Mouse (Mus musculus) heart, embryonic 10.5 days (tissue): Measurements from ENCODE around the gene 1700067K01Rik. TPM values are rescaled to one million over a fixed set of nuclear protein-coding genes. Genes with fewer than 3 reads are reported as not detected.
A peak's percentile ranks its signal among the peaks of the same experiment; 100 is the strongest.
"Not testable (repeated sequence)": the region's sequence is repeated elsewhere in the genome, so short reads cannot be mapped to it uniquely, and the experiment has no call there.

ENCODE experiments used
- DNase-seq: peaks from one replicate; pipeline ENCODE4 v3.0.0-alpha.2; 2017; ENCODE audit warnings: low spot score
- H3K27ac ChIP-seq: fragments of 300-500 bp; sonication (generic); 2 replicates; pipeline ENCODE4 v1.5.1; 2016; ENCODE audit warnings: mild to moderate bottlenecking
- H3K27me3 ChIP-seq: fragments of 300-500 bp; sonication (generic); 2 replicates; pipeline ENCODE4 v1.6.1; 2016; ENCODE audit warnings: mild to moderate bottlenecking; ENCODE audit not compliant: poor library complexity, insufficient read depth, severe bottlenecking
- H3K36me3 ChIP-seq: fragments of 300-500 bp; sonication (generic); 2 replicates; pipeline ENCODE4 v1.6.1; 2016; ENCODE audit warnings: mild to moderate bottlenecking, moderate library complexity
- H3K4me1 ChIP-seq: fragments of 300-500 bp; sonication (generic); 2 replicates; pipeline ENCODE4 v1.6.1; 2016; ENCODE audit warnings: mild to moderate bottlenecking
- H3K4me3 ChIP-seq: fragments of 300-500 bp; sonication (generic); 2 replicates; pipeline ENCODE4 v1.5.1; 2016; ENCODE audit warnings: mild to moderate bottlenecking, moderate library complexity
- H3K9me3 ChIP-seq: fragments of 300-500 bp; sonication (generic); 2 replicates; pipeline ENCODE4 v1.6.1; 2016; ENCODE audit warnings: mild to moderate bottlenecking, moderate library complexity
- WGBS: fragments of 180-500 bp; shearing (Covaris S2); methylation state at CpG from one replicate; pipeline ENCODE4 v1.1.7; 2016; 5-methylcytosine and 5-hydroxymethylcytosine counted together
- polyA plus RNA-seq: library from polyadenylated mRNA; unstranded; fragments of >200 nt; fragmentation: Nextera tagmentation; extraction: Ambion mirVana; gene quantifications from 2 replicates; pipeline ENCODE4 v1.2.1, GENCODE M21; 2016

1700067K01Rik gene
- polyA plus RNA-seq, 1 experiment from 2014 or later = 0.95 TPM

GRCm38 (mm10) chr8:83994030-83994429 is 7.3 kb upstream of the 1700067K01Rik start:
- Histone ChIP-seq H3K27me3 (no peaks in the 10 kb centered on the region; the same call in 1 of the 2 replicates), H3K9me3 (no peaks in the 10 kb centered on the region), H3K4me1 (peaks cover 17% of the 10 kb centered on the region), H3K36me3 (peaks cover 63% of the 10 kb centered on the region), H3K27ac (no peak overlapping the region), H3K4me3 (no peak overlapping the region)
- no peak for DNase-seq
- WGBS = 68% methylated on average over 3 of the region's 3 CpGs

DNA sequence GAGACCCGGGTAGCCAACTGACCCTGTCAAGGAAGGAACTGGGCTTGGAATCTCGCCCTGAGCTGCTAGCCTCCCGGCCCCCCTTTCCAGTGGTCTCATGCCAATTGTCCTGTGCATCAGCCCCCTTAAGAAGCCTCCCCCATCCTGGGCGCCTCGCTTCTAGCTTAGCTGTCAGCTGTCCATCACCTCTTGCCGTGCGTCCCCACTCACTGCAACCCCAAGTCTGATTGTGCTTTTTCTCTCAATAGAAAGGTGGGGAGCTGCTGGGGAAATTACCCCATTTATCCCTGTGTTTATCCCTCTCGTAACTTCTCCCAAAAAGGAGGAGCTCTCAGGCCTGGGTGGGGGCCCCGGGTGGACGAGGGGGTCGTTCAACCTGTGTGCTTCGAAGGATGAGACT is 5.3 kb upstream of the 1700067K01Rik start:
- no peaks in the 10 kb centered on the region for H3K9me3 ChIP-seq
- peak overlapping the region; percentile 95; the same call in 1 of the 2 replicates for H3K27ac ChIP-seq
- H3K36me3 ChIP-seq = peaks cover 63% of the 10 kb centered on the region
- peak overlapping the region; percentile 82 for H3K4me3 ChIP-seq
- H3K4me1 ChIP-seq = peaks cover 27% of the 10 kb centered on the region
- H3K27me3 ChIP-seq = peaks cover 19% of the 10 kb centered on the region
- no peak for DNase-seq
- 17% methylated on average over 12 of the region's 12 CpGs for WGBS

- WGBS = under 1% methylated on average over 50 of the region's 103 CpGs
- Histone ChIP-seq H3K4me3 (peak overlapping the region; percentile 82), H3K9me3 (no peaks in the 10 kb centered on the region), H3K4me1 (peaks cover 34% of the 10 kb centered on the region), H3K36me3 (peaks cover 63% of the 10 kb centered on the region), H3K27me3 (peaks cover 27% of the 10 kb centered on the region), H3K27ac (peak overlapping the region; percentile 95)
- peak; percentile 94 for DNase-seq
Observed at GRCm38 (mm10) chr8:83996567-83997505, 4.5 kb upstream of the 1700067K01Rik start.

DNA sequence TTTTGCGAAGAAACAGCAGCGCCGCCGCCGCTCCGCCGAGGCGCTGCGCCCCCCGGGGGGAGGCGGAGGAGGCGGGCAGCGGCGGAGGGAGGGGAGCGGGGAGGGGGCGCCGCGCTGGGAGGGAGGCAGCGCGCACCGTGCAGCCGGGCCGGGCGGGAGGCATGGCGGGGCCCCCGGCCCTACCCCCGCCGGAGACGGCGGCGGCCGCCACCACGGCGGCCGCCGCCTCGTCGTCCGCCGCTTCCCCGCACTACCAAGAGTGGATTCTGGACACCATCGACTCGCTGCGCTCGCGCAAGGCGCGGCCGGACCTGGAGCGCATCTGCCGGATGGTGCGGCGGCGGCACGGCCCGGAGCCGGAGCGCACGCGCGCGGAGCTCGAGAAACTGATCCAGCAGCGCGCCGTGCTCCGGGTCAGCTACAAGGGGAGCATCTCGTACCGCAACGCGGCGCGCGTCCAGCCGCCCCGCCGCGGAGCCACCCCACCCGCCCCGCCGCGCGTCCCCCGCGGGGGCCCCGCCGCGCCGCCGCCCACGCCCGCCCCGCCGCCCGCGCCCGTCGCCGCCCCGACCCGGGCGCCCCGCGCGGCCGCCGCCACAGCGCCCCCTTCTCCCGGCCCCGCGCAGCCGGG is 3.7 kb upstream of the 1700067K01Rik start, which contains the start of gene Samd1:
TSS of gene Samd1 (plus strand) at position 162 of the 631 bp plus-strand sequence.
- Histone ChIP-seq H3K27me3 (peaks cover 35% of the 10 kb centered on the region), H3K4me1 (peaks cover 34% of the 10 kb centered on the region), H3K27ac (peak within 1 kb of the TSS; percentile 95), H3K36me3 (peaks cover 56% of the 10 kb centered on the region), H3K4me3 (peak within 1 kb of the TSS; percentile 82), H3K9me3 (no peaks in the 10 kb centered on the region)
- 10% methylated on average over 107 of the region's 112 CpGs for WGBS
- no peak for DNase-seq

GRCm38 (mm10) chr8:83998231-83999056 is 2.9 kb upstream of the 1700067K01Rik start:
- H3K27me3 ChIP-seq = peaks cover 43% of the 10 kb centered on the region
- peaks cover 58% of the 10 kb centered on the region for H3K36me3 ChIP-seq
- peaks cover 38% of the 10 kb centered on the region for H3K4me1 ChIP-seq
- H3K27ac ChIP-seq = peak overlapping the region; percentile 85
- peak overlapping the region; percentile 82 for H3K4me3 ChIP-seq
- no peaks in the 10 kb centered on the region for H3K9me3 ChIP-seq
- DNase-seq = no peak
- WGBS = 10% methylated on average over 92 of the region's 92 CpGs

GRCm38 (mm10) chr8:83999057-83999705 is 2.1 kb upstream of the 1700067K01Rik start:
- DNase-seq = no peak
- H3K9me3 ChIP-seq = no peaks in the 10 kb centered on the region
- H3K4me3 ChIP-seq = peak overlapping the region; percentile 82
- peaks cover 52% of the 10 kb centered on the region for H3K36me3 ChIP-seq
- H3K4me1 ChIP-seq = peaks cover 44% of the 10 kb centered on the region
- peaks cover 43% of the 10 kb centered on the region for H3K27me3 ChIP-seq
- H3K27ac ChIP-seq = no peak overlapping the region
- WGBS = 69% methylated on average over 16 of the region's 16 CpGs

- no peak for DNase-seq
- Histone ChIP-seq H3K4me3 (peak overlapping the region; percentile 82; the same call in 1 of the 2 replicates), H3K27me3 (peaks cover 43% of the 10 kb centered on the region), H3K36me3 (peaks cover 45% of the 10 kb centered on the region), H3K4me1 (peaks cover 48% of the 10 kb centered on the region), H3K27ac (no peak overlapping the region), H3K9me3 (no peaks in the 10 kb centered on the region)
- WGBS = 92% methylated on average over 2 of the region's 2 CpGs
Observed at GRCm38 (mm10) chr8:83999825-84000224, 1.5 kb upstream of the 1700067K01Rik start.

DNA sequence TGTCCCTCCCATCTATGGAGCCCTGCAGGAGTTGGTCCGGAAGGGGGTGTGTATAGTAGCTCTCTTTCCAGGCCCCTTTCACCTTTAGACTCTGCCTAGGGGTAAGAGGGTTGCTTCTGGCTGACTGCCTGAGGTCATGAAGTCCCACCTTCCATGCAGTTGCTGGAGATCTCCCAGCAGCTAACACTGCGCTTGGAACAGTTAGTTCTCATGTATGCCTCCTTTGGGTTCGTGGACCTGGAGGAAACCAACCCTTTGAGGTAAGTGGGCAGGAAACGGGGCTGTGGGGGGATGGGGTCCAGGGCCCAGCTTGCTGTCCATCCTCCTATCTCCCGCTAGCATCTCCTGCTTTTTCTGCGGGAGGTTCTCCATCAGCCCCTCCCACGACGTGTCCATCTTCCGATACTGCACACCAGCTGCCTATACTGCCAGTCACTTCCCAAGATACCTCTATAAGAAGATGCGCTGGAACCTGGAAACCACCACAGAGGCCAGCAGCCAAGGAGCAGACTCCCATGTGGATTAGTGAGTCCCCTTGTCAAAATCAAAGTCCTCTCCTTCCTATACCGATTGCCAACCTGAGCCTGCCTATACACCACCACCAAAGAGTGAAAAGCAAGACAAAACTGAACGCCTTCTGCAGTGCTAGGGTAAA is 1.8 kb downstream of the 1700067K01Rik start:
- no peak for DNase-seq
- peaks cover 42% of the 10 kb centered on the region for H3K4me1 ChIP-seq
- H3K4me3 ChIP-seq = no peak overlapping the region
- H3K27me3 ChIP-seq = peaks cover 43% of the 10 kb centered on the region
- WGBS = 67% methylated on average over 12 of the region's 12 CpGs
- no peak overlapping the region for H3K27ac ChIP-seq
- H3K9me3 ChIP-seq = no peaks in the 10 kb centered on the region
- peaks cover 37% of the 10 kb centered on the region for H3K36me3 ChIP-seq

DNA sequence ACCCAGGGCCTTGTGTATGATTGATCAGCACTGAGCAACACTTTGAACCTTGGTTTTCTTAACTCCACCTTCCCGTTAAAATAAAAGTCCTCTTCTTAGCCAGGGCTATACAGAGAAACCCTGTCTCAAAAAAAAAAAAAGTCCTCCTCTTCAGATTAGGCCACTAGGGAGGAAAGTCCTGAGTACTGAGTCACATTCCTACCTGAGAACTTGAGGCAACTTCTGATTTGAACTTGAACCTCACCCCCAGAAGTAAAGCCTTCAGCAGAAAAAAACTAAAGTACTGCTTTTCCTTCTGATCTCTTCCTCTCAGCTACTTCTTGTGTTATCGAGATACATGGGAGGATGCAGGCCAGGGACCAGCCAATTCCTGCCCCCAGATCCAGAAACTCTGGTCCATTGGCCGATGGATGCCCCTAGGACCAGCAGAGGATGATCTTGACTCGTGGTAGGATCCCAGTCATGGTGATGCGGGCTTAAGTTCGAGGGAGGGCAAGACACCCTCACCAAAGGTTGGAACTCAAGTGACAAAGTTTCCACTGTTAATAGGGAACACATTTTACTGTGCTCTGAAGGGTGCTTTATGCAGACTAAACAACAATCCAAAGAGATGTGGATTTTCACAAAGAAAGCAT is 2.4 kb downstream of the 1700067K01Rik start:
- Histone ChIP-seq H3K9me3 (no peaks in the 10 kb centered on the region), H3K36me3 (peaks cover 37% of the 10 kb centered on the region), H3K27ac (no peak overlapping the region), H3K27me3 (peaks cover 43% of the 10 kb centered on the region), H3K4me1 (peaks cover 37% of the 10 kb centered on the region), H3K4me3 (peak overlapping the region; percentile 69)
- 73% methylated on average over 6 of the region's 6 CpGs for WGBS
- DNase-seq = no peak

- Histone ChIP-seq H3K4me1 (peaks cover 28% of the 10 kb centered on the region), H3K4me3 (peak overlapping the region; percentile 69), H3K9me3 (no peaks in the 10 kb centered on the region), H3K36me3 (peaks cover 29% of the 10 kb centered on the region), H3K27me3 (peaks cover 37% of the 10 kb centered on the region), H3K27ac (peak overlapping the region; percentile 86)
- WGBS = 1% methylated on average over 30 of the region's 30 CpGs
- DNase-seq = peak; percentile 97
Observed at GRCm38 (mm10) chr8:84004533-84005201, 3.4 kb downstream of the 1700067K01Rik start.

- H3K9me3 ChIP-seq, H3K27ac ChIP-seq, H3K4me3 ChIP-seq, DNase-seq: not testable (repeated sequence)
- WGBS = 92% methylated on average over 7 of the region's 7 CpGs
- Histone ChIP-seq H3K4me1 (peaks cover 32% of the 10 kb centered on the region), H3K27me3 (peaks cover 37% of the 10 kb centered on the region), H3K36me3 (peaks cover 20% of the 10 kb centered on the region)
Observed at GRCm38 (mm10) chr8:84005502-84005901, 4.2 kb downstream of the 1700067K01Rik start.
